Mouse (Mus musculus) midbrain, postnatal 0 days (tissue): ENCODE measurements around the gene Slc2a4. TPM values are rescaled to one million over a fixed set of nuclear protein-coding genes. Genes with fewer than 3 reads are reported as not detected.
A peak's percentile ranks its signal among the peaks of the same experiment; 100 is the strongest.
"Not testable (repeated sequence)": the region's sequence is repeated elsewhere in the genome, so short reads cannot be mapped to it uniquely, and the experiment has no call there.

Experiments used
- ATAC-seq: fragments of 200-750 bp; cut with Nextera tagmentation; 2 replicates; pipeline ENCODE4 v1.8.0; 2017; ENCODE audit warnings: moderate number of reproducible peaks, mild to moderate bottlenecking, moderate TSS enrichment, moderate library complexity; ENCODE audit not compliant: low FRiP score
- DNase-seq: peaks from one replicate; pipeline ENCODE4 v3.0.0-alpha.2; 2015; ENCODE audit warnings: low spot score
- H3K27ac ChIP-seq: fragments of 300-500 bp; sonication (generic); 2 replicates; pipeline ENCODE4 v1.5.1; 2014; ENCODE audit warnings: low read depth, mild to moderate bottlenecking, low read length, mixed read lengths
- H3K27me3 ChIP-seq: fragments of 300-500 bp; sonication (generic); 2 replicates; pipeline ENCODE4 v1.6.1; 2014; ENCODE audit warnings: low read length, control low read depth, mixed read lengths; ENCODE audit not compliant: insufficient read depth
- H3K36me3 ChIP-seq: fragments of 300-500 bp; sonication (generic); 2 replicates; pipeline ENCODE4 v1.6.1; 2014; ENCODE audit warnings: low read length, control low read depth, mixed read lengths; ENCODE audit not compliant: insufficient read depth
- H3K4me1 ChIP-seq: fragments of 300-500 bp; sonication (generic); 2 replicates; pipeline ENCODE4 v1.6.1; 2014; ENCODE audit warnings: mild to moderate bottlenecking, control low read depth, antibody characterized with exemption, low read length, mixed read lengths; ENCODE audit not compliant: insufficient read depth
- H3K4me2 ChIP-seq: fragments of 300-500 bp; sonication (generic); 2 replicates; pipeline ENCODE4 v1.6.1; 2014; ENCODE audit warnings: low read depth, mild to moderate bottlenecking, low read length, mixed read lengths; ENCODE audit not compliant: poor library complexity, severe bottlenecking
- H3K4me3 ChIP-seq: fragments of 300-500 bp; sonication (generic); 2 replicates; pipeline ENCODE4 v1.5.1; 2014; ENCODE audit warnings: low read depth, mild to moderate bottlenecking, low read length, moderate library complexity
- H3K9ac ChIP-seq: fragments of 300-500 bp; sonication (generic); replicated peaks from 2 replicates; pipeline ENCODE4 v1.6.1; 2014; ENCODE audit warnings: mild to moderate bottlenecking, low read length, moderate library complexity, mixed read lengths; ENCODE audit not compliant: poor library complexity, severe bottlenecking
- H3K9me3 ChIP-seq: fragments of 300-500 bp; sonication (generic); 2 replicates; pipeline ENCODE4 v1.6.1; 2016; ENCODE audit warnings: low read length, control low read depth
- CTCF ChIP-seq: IDR thresholded peaks from 2 replicates; pipeline ENCODE4 v1.5.1; 2016; ENCODE audit warnings: antibody characterized with exemption, mild to moderate bottlenecking
- WGBS: fragments of 180-500 bp; shearing (Covaris S2); extraction: QIAGEN DNeasy Blood & Tissue Kit; methylation state at CpG from one replicate; pipeline ENCODE4 v1.1.7; 2014; 5-methylcytosine and 5-hydroxymethylcytosine counted together
- polyA plus RNA-seq: library from polyadenylated mRNA; unstranded; fragments of >200 nt; fragmentation: Nextera tagmentation; extraction: Ambion mirVana; gene quantifications from 2 replicates; pipeline ENCODE4 v1.2.1, GENCODE M21; 2015
- total RNA-seq: library from RNA; depleted of rRNA; stranded (reverse); fragments of >200 nt; gene quantifications from 2 replicates; pipeline ENCODE4 v1.2.3, GENCODE M21; 2014

Slc2a4 gene
- total and polyA plus RNA-seq, 2 experiments from 2014 or later = 4.0 to 8.8 TPM

DNA sequence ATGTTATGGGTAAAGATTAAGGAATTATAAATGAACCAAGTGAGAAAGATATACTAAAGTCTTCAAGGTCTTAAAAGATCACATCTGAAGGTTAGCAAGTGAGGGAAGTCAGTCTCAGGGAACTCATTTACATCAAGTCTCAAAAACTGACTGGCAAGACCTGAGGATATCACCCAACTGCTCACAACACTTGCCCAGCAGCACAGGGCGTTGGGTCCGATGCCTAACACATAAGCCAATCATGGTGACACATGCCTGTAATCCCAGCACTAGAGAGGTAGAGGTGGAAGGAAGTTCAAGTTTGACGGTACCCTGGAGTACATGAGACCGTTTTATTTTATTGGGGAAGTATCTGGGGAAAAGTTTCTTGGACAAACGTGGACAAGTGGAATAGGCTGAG lies 29.9 kb downstream of the Slc2a4 start:
- Histone ChIP-seq H3K36me3 (peaks cover 29% of the 10 kb centered on the region), H3K9me3 (no peaks in the 10 kb centered on the region), H3K27ac (no peak overlapping the region), H3K27me3 (no peaks in the 10 kb centered on the region), H3K9ac (no peak overlapping the region), H3K4me3 (no peak overlapping the region), H3K4me1 (peaks cover 12% of the 10 kb centered on the region), H3K4me2 (no peak overlapping the region)
- no peak for DNase-seq
- no peak for TF ChIP-seq CTCF
- WGBS = 90% methylated on average over 5 of the region's 5 CpGs
- ATAC-seq = no peak

DNA sequence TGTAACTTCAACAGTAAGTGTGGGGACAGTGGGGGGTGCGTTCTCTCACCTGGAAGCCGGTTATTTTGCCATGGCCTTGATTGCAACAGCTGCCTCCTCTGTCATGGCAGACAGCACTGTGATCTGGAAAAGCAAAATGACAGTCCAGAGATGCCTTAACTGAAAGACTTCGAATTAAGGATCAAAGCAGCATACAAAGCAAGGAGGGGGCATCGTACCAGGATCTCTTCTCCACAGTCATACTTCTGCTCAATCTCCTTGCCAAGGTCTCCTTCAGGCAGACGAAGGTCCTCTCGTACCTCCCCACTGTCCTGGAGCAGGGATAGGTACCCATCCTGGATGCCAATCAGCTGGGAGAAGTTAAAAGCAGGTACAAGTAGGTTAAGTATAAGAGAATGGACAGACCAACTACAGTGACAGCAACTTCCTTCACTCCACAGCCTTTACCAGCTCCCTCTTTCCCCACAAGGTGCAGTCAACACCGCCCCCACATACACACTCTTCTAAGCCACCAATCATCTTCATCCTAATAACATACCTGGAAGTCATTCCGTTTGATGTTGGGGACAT lies 30.5 kb downstream of the Slc2a4 start:
- H3K27me3 ChIP-seq = no peaks in the 10 kb centered on the region
- no peak overlapping the region for H3K27ac ChIP-seq
- no peak overlapping the region for H3K4me3 ChIP-seq
- WGBS = 90% methylated on average over 8 of the region's 8 CpGs
- no peak overlapping the region for H3K9ac ChIP-seq
- H3K4me1 ChIP-seq = peaks cover 12% of the 10 kb centered on the region
- DNase-seq (no peak), ATAC-seq (no peak)
- no peak overlapping the region for H3K4me2 ChIP-seq
- TF ChIP-seq CTCF = no peak
- no peaks in the 10 kb centered on the region for H3K9me3 ChIP-seq
- peaks cover 36% of the 10 kb centered on the region for H3K36me3 ChIP-seq

DNA sequence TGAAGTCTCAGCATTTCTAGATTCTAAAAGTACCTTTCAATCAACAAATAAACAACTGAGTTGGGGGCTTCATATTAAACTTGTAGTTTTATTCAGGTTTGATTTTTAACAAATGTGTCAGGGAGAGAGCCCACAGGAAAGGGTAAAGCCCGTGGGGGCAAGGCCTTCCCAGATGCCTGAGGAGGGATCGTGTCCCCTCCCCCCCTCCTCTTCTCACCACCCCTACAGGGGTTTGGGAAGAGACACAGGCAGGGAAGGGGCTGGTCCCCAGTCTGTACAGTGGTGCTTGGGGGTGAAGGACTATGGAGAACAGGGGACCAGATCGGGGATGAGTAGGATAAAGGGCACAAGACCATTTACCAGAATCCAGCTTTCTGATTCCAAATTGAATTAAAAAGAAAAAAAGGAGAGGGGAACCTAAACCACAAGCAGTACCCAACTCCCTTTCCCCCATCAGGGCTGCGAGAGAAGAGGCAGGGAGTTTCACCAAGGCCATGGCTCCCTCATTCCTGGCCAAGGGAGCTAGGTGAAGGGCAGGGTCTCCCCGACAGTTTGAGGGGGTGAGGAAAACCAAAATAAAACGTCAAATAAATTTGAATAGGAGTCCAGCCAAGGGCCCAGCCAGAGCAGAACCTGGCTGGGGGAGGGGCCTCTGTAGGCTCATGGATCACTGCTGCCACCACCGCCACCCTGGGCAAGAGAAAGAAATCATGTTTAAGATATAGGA lies 31.2 kb downstream of the Slc2a4 start:
- not testable (repeated sequence) for H3K27me3 ChIP-seq, DNase-seq, H3K9me3 ChIP-seq, ATAC-seq, H3K4me2 ChIP-seq, H3K9ac ChIP-seq, H3K27ac ChIP-seq, H3K4me3 ChIP-seq
- Histone ChIP-seq H3K4me1 (peaks cover 12% of the 10 kb centered on the region), H3K36me3 (peaks cover 42% of the 10 kb centered on the region)
- 63% methylated on average over 6 of the region's 7 CpGs for WGBS

DNA sequence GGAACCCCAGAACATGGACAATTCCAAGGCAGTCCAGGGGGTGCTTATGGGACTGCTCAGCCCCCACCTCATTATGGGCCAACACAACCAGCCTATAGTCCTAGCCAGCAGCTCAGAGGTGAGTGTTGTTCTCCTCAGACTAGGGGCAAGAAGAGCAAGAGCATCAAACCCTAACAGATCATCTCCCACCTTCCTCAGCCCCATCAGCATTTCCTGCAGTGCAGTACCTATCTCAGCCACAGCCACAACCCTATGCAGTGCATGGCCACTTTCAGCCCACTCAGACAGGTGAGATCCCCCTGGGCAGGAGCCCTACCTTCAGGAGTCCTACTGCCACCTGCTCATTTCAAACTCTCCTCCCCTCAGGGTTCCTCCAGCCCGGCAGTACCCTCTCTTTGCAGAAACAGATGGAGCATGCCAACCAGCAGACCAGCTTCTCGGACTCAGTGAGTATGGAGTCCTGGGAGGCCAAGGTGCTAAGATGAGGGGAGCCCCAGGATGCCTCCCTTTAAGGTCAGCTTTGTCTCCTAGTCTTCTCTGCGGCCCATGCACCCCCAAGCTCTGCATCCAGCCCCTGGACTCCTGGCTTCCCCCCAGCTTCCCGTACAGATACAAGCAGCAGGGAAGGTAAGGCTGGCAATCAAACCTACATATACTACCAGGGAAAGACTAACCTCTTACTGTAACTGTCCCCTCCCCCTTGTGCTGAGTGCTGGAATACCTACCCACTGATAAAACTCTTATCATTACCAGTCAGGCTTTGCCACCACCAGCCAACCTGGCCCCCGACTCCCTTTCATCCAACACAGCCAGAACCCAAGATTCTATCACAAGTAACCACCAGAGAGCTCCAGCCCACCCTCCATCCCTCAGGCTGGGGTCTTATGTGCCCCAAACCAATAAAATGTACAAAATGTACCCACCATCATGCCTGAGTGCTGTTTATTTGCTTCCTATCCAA lies 32.0 kb downstream of the Slc2a4 start:
- Histone ChIP-seq H3K4me1 (peaks cover 12% of the 10 kb centered on the region), H3K9ac (no peak overlapping the region), H3K4me2 (no peak overlapping the region), H3K36me3 (peaks cover 51% of the 10 kb centered on the region), H3K4me3 (no peak overlapping the region), H3K27ac (no peak overlapping the region), H3K9me3 (no peaks in the 10 kb centered on the region), H3K27me3 (no peaks in the 10 kb centered on the region)
- ATAC-seq = no peak
- 74% methylated on average over 5 of the region's 5 CpGs for WGBS
- DNase-seq = no peak
- TF ChIP-seq CTCF = peak; percentile 18; the same call in 1 of the 2 replicates

DNA sequence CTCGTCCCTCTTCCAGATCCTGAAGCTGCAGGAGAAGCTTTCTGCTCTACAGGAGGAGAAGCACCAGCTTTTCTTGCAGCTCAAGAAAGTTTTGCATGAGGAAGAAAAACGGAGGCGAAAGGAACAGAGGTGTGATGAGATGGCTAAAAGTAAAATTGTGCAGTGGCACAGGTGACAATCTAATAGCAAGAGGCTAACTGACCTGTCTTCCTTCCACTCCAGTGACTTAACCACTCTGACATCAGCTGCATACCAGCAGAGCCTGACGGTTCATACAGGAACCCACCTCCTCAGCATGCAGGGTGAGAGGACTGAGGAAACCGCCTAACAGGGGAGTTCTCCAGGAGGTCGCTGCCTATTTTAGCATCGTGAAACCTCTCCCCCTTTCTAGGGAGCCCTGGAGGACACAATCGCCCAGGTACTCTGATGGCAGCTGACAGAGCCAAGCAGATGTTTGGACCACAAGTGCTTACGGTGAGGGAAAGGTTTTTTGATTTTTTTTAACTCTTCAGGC lies 33.0 kb downstream of the Slc2a4 start:
- no peak overlapping the region for H3K27ac ChIP-seq
- peak overlapping the region; percentile 79 for H3K4me3 ChIP-seq
- WGBS = 40% methylated on average over 9 of the region's 9 CpGs
- peak overlapping the region; percentile 13; the same call in 1 of the 2 replicates for H3K9ac ChIP-seq
- peaks cover 61% of the 10 kb centered on the region for H3K36me3 ChIP-seq
- peak overlapping the region; percentile 97 for H3K4me2 ChIP-seq
- peaks cover 12% of the 10 kb centered on the region for H3K4me1 ChIP-seq
- no peak for TF ChIP-seq CTCF
- ATAC-seq (no peak), DNase-seq (no peak)
- H3K9me3 ChIP-seq = no peaks in the 10 kb centered on the region
- H3K27me3 ChIP-seq = no peaks in the 10 kb centered on the region
